Mouse (Mus musculus) embryo, embryonic 11 days (tissue): ENCODE results near the gene Clcf1.
"Not testable (repeated sequence)": the region's sequence is repeated elsewhere in the genome, so short reads cannot be mapped to it uniquely, and the experiment has no call there.

Source experiments
- DNase-seq: peaks from one replicate; pipeline ENCODE4 v3.0.0-alpha.2; 2015

Gene Clcf1

GRCm38 (mm10) chr19:4219943-4220342, 5.9 kb downstream of the Clcf1 start:
- no peak for DNase-seq

DNA sequence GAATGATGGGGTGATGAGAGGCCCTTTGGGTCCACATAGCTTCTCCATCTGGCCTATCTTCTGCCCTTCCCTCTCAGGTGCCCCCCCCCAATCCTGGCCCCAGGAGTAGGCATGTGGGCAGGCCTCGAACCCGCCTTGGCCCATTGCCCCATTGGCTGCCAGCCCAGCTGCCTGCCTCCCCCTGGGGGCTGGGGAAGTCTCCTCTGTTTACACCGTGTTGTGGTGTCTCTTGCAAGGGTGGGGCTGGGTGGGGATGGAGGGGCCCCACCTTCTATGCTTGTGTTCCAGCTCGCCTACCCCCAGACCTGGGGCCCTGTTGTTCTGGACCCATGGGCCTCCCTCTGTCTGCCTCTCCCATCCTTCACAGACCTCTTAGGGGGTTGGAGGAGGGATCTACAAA, 6.4 kb downstream of the Clcf1 start:
- no peak for DNase-seq

DNA sequence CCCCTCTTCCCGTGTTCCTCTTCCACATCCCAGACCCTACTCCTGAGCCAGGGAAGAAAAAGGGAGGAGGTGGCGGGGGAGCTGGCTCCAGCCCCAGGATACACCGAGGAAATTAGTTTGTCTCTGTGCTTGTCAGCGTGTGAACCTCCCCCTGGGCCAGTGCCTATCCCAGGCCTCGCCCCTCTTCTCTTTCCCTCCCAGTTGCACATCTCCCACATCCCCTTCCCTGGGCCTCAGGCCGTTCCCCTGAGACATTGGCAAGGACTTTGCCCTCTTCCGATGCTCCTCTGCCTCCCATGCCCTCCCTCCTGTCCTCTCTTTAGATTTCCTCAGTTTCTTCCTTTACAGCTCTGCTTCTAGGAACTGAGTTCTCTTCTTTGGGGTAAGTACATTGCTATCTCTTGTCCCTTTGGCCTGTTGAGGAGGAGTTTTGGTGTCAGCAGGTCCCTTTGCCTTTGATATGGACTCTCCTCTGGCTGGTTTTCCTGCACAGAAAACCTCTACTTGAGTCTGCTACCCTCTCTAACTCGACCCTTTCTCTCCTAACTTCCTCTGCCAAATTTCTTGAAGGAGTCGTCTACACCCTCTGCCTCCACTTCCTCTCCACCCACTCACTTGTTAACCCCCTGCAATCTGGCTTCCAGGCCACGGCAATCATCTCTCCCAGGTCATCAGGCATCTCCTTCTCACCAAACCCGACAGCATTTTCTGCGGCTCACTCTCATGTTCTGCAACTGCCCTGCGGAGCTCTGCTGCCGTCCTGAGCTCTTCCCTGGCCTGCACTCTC, 7.1 kb downstream of the Clcf1 start:
- no peak for DNase-seq

- DNase-seq: no peak
Measured at GRCm38 (mm10) chr19:4222165-4222564, 8.1 kb downstream of the Clcf1 start.

DNA sequence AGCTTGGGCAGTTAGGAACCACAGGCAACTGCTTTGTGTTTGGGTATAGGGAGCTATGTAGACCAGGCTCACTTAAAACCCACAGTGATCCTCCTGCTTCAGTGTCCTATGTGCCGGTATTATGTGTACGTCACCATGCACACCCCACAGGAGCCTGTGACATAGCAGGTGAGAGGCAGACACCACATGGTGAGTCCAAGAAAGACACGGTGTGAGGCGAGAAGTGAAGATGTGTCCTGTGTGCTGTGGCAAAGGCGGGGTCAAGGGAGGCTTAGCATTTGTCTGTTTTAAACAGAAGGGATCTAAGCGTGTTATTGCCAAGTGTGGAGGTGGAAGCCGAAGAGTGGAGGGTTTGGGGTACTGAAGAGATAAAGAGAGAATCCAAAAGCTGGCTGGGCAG, 12.7 kb downstream of the Clcf1 start:
- DNase-seq: no peak

GRCm38 (mm10) chr19:4227446-4227845, 13.4 kb downstream of the Clcf1 start:
- DNase-seq: no peak

DNA sequence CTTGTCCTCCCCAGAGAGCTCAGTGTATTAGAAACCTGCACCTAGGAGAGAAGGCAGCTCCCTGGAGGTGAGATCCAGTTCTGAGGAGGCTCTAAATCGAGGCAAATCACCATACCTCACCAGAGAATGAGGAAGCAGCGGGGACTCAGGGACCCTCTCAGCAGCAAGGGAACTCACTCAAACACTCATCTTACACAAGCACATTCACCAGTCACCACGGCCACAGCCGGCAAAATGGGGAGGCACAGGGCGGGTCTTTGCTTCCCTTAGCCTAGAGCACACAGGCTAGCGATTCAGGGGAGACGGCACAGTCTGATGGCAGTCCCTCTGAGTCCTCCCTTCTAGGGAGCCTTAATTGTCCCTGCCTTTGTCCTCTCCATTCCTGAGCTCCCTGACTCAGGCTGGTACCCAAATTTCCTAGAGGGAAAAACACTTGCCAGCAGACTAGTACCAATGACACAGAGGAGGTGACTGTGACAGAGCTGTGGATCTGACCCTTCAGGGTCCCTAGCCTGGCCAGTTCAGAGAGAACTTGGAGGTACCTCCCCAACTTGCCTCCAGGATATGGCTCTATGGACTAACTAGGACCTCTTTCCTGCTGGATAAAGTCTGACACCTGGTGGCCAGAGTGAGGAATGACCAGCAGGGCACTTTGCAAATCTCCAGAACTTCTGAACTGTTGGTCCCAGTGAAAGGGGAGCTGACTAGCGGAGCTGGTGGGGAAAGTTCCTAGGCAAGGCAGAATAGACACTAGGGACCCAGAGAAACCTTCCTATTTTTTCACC, 14.0 kb downstream of the Clcf1 start:
- DNase-seq: peak; percentile 86

DNA sequence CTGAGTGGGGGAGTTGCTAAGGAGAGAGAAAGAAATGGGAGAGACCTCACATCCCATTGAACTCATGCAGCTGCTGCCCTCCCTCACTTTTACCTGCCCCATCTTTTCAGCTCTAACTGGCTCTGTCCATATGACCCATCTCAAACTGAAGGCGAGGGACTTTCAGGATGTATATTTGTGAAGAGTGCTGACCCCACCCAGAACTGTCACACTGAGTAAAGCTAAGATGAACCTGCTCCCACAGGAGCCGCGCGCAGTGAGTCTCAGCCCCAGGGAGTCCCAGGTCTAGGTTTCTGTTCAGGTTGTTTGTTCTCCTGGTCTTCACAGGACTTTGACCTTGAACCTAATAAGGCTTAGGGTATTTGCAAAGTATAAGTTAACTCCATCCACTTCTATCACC, 14.9 kb downstream of the Clcf1 start:
- no peak for DNase-seq

- DNase-seq: no peak
Measured at GRCm38 (mm10) chr19:4229451-4230076, 15.5 kb downstream of the Clcf1 start.

DNA sequence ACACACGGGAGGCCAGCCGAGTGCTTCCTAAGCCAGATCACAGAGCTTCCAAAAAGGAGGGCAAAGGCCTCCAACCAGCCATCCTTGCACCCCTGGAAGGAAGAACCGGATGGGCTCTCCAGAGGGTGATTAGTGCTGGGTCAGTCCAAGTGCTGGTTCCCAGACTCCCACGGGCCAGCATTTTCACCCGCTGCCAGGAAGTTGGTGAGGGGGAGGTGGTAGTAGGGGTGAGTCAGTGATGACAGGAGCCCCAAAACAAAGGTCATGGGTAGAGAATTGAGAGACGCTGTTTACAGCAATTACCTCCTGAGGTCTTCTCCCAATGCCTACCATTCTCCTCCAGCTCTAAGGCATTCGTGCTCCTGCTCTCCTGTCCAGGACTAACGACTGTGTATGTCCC, 16.4 kb downstream of the Clcf1 start:
- no peak for DNase-seq

- DNase-seq: peak; percentile 95
Measured at GRCm38 (mm10) chr19:4231253-4232185, 17.5 kb downstream of the Clcf1 start, which contains the start of gene Pold4. Gene Pold4 (plus strand): TSS chr19:4231899.

- DNase-seq: no peak
Measured at GRCm38 (mm10) chr19:4232186-4232572, 18.1 kb downstream of the Clcf1 start.

DNA sequence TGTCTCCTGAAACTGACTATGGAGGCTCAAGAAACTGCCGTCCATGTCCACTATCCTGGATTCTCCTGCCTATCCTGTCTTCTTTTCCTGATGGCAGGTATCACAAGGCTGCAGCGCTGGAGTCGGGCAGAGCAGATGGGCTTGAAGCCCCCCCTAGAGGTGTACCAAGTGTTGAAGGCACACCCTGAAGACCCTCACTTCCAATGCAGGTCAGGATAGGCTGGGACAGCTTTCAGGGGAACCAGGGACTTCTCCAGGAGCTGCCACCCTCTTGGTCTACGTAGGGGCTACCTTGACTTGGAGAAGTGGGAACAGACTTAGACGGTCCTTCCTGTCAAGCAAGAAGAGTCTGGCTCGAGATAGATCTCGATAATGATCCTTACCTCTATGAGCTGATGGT, 18.6 kb downstream of the Clcf1 start:
- no peak for DNase-seq

DNA sequence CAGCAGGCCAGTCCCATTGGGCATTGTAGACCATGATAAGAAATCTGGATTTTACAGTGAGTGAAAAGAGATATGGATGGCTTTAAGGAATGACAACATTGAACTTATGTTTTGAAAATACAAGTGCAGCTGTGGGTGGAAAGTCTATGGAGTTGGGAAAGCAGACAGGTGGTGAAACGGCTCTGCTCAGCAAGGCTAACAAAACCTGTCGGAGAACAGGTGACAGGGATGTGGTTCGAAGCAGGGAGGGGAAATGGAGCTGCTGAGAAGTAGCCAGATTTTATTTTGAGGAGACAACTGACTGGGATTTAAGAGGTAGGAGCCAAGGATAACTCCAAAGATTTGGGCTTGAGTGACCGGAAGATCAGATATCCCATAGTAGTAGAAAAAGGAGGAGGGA, 20.5 kb downstream of the Clcf1 start:
- DNase-seq: no peak

DNA sequence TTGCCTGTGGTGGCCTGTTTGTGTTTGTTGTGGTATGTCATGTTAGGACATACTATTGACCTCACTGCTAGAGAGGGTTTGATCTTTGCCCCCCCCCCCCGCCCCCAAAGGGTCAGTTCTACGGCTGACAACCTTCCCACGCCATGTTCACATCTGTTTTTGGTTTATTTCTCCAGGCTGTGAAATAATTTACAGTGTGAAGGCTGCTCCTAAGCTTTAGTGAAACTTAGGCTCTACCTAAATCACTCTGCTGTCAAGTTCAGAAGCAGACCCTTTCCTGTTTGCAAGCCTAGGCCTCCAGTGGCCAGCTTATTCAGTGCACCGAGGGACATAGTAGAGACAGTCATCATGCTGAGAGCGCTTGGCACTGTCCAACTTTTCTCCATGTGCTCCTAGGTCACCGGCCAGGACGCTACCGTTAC, 26.2 kb downstream of the Clcf1 start:
- peak; percentile 62 for DNase-seq

DNA sequence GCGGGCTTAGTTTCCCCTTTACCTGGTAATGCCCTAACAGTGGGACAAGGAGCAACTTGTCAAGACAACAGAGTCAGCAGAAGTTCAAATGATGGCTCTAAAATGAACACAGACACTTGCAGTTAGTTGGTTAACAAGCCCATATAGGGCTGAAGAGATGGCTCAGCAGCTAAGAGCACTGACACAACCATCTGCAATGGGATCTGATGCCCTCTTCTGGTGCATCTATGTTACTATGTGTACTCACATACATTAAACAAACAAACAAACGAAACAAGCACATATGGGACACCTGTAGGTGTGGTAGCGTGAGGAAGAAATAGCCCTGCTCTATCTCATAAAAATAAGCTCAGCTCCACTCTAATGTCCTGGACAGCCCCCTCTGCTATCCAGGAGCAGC, 28.4 kb downstream of the Clcf1 start:
- no peak for DNase-seq

GRCm38 (mm10) chr19:4244775-4245174, 30.7 kb downstream of the Clcf1 start:
- no peak for DNase-seq

DNA sequence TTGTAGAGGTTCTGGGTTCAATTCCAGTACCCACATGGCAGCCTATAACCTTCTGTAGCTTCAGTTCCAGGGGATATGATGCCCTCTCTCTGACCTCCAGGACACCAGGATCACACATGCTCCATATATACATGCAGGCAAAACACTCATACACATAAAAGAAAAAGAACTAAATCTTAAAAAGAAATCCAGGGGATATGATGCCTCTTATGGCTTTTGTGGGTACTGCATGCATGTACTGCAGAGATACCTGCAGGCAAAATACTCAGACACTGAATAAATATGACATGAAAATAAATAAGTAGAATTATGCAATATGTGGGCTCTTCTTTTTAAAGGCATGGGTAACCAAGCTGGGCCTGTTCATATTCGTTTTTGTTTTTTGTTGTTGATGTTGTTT, 33.0 kb downstream of the Clcf1 start:
- no peak for DNase-seq

DNA sequence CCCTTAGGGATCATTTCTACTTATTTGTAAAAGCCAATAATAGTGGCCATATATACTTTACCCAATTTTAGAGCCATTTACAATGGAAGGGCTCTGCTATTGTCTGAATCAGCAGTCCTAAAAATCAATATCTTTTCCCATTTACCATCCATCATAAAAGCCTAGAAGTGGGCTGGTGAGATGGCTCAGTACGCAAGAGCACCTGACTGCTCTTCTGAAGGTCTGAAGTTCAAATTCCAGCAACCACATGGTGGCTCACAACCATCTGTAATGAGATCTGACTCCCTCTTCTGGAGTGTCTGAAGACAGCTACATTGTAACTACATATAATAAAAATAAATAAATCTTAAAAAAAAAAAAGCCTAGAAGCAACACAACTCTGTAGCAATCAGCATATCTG, 34.6 kb downstream of the Clcf1 start:
- DNase-seq: not testable (repeated sequence)

DNA sequence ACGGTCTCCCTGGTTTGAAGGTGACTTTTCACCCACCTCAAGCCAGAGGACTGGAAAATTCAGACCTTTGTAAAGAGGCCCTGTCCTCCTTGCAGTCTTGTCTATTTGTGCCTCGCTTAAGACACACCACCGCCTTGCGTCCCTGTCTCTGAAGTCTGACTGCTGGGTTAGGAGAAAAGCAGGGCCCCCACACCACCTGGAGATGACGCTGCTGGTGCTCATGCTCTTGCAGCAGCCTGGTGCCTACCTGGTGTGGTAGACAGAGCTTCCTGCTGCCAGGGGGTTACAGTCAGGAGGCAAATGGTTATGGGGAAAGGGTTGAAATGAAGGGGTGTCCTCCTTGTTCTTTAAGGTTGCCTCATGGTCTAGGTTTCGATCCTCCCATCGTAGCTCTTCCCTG, 40.2 kb downstream of the Clcf1 start:
- DNase-seq: no peak

DNA sequence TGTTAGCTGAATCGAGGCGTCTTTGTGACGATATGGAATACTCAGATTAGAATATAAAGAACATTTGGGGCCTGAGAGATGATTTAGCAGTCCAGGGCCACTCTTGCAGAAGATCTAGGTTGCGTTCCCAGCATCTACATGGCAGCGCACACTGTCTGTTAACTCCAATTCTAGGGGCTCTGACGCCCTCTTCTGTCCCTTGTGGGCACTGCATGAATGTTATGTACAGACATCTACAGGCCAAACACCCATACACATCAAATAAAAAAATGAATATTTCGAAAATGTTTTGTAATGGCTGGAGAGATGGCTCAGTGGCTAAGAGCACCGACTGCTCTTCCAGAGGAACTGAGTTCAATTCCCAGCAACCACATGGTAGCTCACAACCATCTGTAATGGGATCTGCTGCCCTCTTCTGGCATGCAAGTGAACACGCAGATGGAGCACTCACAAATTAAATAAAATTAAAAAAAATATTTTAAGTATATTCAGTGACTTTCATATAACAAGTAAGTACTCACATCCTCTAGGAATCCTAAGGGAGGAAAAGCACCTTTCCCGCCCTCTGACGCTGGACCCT, 41.6 kb downstream of the Clcf1 start:
- no peak for DNase-seq

DNA sequence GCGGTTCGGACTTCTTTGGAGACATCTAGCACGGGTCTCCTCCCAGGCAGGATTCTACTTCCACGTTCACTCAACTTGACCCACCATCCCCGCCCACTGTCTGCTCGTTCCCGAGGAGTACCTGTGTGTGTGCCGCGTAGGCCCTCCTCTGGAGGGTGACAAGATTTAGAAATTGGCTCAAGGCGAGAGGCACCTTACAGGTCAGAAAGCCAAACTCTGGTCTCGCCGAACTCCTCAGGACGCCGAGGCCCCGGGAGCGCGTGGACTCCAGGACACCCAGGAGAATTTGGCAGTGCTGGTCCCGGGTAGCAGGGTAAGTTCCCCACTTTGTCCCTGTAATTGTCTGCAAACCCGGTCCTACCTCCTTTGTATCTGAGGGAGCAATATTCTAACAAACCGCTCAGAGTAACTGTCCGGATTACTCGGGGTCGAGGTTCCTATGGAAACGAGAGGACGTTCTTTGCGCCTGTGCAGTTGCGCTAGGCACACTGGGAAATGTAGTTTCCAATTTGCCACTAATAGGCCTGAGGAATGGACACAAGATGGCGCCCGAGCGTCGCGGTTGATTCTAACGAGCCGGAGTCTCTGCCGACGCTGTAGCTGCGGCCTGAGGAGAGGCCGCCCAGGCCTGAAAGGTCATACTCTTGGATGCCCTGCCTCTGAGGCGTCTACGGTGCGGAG, 43.3 kb downstream of the Clcf1 start:
- DNase-seq: peak; percentile 98
